Mouse (Mus musculus) CD4-positive helper T cell, adult 2 months (primary cell): ENCODE data around the gene Tmem56.

Experiments used
- DNase-seq: peaks from one replicate; pipeline ENCODE4 v3.0.0-alpha.2; 2012; ENCODE audit warnings: low read depth, missing footprints, low spot score

Tmem56 gene

DNA sequence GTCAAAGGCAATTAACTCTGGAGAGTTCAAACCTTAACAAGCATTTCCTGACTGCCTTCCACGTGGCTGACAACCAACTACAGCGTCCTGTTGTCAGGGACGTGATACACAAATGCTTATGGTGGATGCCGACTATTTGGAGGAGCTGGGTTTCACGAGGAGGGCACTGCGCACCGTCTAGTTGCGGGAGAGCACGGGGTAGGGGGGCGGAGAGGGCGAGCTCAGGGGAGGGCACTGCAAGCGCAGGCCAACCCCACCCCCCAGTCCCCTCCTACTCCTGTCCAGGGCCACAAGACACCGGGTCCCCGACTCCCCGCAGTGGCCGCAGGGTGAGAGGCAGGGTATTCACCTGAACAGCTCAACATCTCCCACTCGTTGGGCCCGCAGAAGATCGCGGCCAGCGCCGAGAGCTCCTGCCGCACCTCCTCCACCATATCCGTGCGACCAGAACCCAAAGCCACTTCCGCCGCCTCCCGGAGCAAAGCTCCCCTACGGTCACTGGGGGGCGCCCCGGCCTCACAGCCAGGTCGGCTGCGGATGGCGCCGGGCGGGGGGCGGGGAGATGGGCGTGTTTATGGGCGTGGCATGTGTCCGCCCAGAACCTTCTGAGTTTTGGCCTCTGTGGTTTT, 111.5 kb downstream of the Tmem56 start, which contains the start of gene Rwdd3:
Rwdd3 (minus strand) TSS at position 453 of the 629 bp plus-strand sequence.
- DNase-seq: peak; percentile 92

DNA sequence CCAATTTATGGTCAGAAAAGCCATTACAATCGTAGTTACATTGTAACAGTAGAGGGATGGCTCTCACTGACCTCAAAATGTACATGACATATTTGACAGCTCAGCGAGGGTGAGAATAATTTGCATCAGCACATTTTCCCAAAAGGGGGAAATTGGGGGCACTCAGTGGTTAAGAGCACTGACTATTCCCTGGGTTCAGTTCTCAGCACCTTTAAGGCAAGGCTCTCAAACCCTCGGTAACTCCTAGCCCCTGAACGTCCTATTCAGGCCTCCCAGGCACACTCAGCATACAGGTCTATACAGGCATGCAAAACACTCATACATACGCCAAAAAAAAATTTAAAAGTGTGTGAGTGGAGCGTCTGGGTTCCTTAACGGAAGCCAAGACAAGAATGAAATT, 112.3 kb downstream of the Tmem56 start:
- no peak for DNase-seq

GRCm38 (mm10) chr3:121169092-121169942, 113.6 kb downstream of the Tmem56 start:
- DNase-seq: no peak

DNA sequence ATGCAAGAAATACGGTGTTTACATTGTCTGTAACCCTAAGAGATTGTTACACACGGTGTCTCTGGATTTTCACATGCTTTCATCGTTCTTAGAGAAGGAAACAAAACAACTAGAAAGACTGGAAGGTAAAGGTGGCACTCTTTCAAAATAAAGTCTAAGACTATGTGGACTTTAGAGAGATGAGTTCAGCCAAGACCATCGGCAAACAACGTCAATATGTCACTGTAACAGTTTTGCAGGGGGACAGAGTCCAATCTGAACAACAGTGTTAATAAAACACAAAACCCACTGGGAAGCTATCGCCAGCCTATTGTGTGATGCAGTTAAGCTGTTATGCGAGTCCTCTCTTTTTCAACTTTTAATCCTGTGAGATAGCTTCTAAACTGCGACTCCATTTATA, 114.3 kb downstream of the Tmem56 start:
- DNase-seq: no peak

- DNase-seq: peak; percentile 84
These were observed 119.6 kb downstream of the Tmem56 start for GRCm38 (mm10) chr3:121163271-121163819.

DNA sequence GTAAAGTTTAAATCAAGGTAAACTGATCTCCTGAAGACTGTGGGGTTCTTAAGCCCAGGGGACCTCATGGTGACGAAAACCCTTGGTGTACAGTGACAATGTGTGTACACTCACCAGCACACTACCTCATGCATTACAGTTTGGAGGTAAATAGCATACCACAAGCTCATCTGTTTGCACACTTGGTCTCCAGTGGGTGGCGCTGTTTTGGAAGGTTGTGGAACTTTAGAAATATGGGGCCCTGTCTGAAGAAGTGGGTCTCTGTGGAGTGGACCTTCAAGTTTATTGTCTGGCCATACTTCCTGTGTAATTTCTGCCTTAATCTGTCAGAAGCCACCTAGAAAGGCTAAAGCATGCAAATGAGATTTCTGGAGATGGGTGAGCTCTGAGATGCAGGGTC, 121.2 kb downstream of the Tmem56 start:
- DNase-seq: no peak

DNA sequence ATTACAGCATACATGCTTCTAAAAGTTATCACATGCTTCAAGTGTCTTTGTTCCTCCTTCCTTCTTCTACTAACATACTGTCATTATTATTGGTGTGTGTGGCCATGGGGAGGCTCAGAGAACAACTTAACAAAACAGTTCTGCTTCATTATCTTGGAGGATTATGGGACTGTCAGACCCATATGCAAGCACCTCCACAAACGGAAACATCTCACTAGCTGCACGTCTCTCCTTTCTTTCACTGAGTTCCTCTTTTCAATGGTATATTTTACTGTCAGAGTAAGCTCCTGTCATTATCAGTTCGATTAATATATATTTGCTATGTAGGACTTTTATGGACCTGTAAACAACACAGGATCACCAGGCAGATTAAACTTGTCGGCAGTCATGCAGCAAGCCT, 122.5 kb downstream of the Tmem56 start:
- no peak for DNase-seq

- DNase-seq: no peak
These were observed 123.3 kb downstream of the Tmem56 start for GRCm38 (mm10) chr3:121159566-121159965.

- DNase-seq: no peak
These were observed 124.0 kb downstream of the Tmem56 start for GRCm38 (mm10) chr3:121158901-121159351.

GRCm38 (mm10) chr3:121157546-121158330, 125.2 kb downstream of the Tmem56 start:
- no peak for DNase-seq

GRCm38 (mm10) chr3:121156451-121157186, 126.3 kb downstream of the Tmem56 start:
- DNase-seq: no peak

DNA sequence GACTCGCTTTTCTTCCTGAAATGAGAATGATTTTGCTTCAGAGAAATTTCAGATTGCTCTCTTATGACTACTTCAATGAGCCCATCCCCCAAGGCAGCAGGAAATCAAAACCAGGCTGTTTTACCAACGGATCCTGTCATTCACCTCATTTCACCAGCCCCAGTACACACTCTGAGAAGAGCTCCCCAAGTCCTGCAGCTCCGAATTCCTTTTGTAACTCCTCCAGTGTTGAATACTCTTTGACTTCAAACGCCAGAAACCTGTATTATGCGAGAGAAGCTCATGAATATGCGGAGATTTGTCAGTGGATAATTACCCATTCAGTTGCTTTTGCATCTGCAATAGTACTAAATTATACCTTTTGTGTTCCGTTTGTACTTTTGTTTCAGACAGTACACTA, 126.9 kb downstream of the Tmem56 start:
- no peak for DNase-seq
